Mouse (Mus musculus): ENCODE measurements around the gene Cd2.
A peak's percentile ranks its signal among the peaks of the same experiment; 100 is the strongest.

The Cd2 gene

DNA sequence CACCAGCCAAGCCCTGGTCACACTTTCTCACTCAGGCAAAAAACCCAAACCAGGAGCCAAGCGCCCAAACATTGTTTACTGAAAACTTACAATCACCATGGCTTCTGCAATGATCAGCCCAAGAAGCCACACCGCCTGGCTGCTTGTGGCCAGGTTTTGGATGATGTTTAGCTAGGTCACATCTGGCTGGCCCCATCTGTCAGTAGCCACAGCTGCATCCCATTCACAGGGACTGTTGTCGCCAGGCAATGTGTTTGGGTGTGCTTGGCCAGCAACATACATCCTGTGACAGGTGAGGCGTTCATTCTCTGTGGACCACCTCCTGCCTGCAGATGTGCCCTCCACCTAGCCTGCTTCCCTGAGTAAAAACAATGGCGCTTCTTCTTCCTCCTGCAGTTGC is 4.9 kb upstream of the Cd2 start:
- DNase-seq: no peak

DNA sequence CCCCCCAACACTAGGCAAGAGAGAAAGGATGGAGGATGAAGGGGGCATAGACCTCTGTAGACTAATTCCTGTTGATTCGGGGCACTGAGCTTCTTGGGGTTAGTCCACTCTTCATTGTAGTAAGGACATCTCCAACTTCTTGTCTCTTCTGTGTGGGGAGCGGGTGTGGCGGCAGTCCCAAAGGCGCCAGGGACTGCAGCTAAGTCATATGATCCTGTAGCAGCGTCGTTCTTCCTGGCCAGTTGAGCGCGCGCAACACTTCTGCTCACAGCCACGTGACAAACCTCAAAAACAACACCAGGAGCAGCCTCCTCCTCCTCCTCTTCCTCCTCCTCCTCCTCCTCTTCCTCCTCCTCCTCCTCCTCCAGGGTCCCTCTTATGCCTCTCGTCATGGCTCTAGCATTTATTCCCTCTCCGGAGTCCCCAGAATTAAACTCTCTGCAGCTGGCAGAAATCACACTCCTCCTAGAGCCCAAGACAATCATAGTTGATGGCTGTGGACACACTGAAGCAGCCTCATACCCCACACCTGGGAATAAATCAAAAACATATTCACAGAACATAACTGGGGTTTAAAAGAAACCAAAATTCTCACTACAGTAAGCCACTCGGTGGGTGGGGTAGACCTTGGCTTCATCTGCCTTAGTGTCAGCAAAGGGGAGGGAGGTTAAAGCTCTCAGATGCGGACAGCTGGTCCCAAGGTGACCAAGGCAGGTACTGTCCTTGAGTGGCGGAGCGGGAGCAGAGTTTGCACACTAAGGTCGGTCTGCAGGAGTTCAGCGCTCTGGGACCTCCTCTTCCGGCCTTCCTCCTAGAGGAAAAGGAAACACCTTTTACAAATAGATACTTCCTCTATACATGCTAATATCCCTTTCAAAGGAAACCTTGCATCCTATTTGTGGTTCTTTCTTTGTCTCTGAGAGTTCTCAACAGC is 3.1 kb upstream of the Cd2 start:
- no peak for DNase-seq

DNA sequence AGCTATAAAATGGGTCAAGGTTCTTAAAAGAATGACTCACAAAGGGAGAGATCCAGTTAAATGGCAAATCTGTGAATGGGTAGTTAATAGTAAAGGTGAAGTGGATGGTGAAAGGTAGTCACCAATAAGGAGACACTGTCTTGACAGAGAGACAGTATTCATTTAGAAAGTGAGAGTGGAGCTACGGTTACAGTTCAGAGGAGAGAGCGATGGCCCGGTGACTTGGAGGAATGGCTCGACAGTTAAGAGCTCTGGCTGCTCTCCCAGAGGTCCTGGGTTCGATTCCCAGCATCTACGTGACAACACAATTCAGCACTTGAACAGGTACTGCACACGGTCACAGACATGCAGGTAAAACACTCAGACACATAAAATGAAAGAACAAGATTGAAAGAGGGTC is 2.3 kb upstream of the Cd2 start:
- DNase-seq: no peak

DNA sequence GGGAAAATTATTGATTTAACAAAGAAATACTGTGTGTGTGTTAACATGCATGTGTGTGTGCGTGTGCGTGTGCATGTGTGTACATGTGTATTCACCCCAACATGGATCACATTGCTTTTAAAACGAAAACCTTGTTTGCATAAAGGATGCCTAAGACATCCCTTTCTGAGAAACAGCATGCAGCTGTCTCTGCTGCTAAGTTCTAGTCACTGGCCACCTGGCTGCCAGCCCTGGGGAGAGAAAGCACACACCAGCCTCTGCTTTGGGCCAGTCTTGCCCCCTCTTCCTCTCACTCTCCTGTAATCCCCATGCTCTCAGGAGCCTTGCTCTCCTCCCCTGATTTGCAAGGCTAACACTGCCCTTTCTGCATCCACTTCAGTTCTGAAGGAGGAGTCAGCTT is 1.7 kb upstream of the Cd2 start:
- no peak for DNase-seq

DNA sequence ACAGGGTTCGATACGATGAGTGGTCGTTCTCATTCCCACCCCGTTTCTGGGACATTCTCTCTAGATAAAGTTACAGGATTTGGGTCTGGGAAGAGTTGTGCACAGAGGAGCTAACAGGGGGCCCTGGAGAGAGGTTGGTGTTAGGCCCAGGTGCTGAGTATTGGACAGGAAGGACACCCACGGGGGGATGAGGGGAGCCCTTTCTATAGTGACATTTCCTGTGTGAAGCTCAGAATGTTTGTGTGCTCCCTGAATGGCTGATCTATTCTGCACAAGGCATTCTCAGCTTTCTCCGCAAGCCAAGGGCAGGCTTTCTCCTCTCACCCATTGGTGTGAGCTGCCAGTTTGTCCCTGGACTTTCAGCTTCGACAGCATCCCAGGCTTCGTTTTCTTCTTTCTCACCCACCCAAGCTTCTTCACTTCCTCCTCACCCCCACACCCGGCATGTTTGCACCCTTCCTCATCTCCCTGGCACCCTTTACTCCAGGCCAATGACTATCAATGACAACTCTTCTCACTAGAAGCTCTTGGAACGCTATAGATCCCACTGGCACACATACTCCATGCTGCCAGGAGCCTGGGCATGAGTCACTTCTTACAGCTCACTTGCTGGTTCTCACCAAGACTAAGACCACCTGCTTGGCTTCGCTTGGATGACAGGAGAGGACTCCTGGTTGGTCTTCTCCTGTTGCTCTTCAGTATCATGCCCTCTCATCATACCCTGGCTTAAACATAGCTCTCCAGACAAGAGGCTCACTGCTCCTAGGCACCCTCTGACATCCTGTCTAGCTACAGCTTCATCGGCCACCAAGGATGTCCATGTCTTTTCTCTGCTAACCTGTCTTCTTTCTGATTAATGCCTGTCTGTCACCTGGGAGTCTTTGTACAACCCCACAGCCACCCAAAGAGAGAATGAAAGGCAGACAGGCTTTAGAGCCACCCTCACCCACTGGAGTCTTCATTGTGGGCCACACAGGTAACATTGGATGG is 1.1 kb downstream of the Cd2 start:
- DNase-seq: no peak

DNA sequence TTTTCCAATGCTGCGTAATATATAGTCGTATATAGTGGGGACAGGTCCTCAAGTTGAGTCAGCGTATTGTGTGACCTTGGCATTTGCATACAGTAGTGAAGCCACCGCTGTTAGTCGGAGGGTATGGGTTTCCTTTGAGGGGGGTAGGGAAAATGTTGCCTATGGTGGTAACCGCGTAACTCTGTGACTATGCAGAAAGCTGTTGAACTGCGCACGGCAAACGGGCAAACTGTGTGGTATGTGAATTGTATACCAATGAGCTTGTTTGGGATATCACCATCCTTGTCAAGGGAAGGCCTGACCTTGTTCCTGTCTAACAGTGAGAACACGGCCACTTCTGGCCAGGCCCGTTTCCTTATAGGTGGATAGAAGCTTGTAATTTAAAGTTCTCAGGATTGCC is 1.9 kb downstream of the Cd2 start:
- no peak for DNase-seq

DNA sequence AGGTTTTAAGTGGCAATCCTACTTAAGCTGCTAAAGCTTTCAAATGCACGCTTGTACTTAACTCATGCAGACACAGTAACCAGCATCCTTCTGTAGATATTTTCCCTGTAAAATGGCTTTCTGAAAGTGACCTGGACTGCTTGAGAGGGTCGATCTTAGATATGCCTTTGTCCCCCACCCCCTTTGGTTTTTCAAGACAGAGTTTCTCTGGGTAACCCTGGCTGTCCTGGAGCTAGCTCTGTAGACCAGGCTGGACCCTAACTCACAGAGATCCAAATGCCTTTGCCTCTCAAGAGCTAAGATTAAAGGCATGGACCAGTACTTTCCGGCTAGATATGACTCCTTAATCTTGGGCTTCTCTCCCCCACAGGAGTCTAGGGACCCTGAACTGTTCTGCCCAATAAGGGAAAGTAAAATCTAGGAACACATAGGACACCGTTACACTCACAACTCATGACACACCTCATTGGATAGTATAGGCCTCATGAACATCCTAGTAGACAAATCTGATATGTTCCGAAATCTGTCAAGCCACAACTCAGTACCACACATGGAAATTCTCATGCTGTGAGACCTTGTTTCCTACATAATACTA is 2.6 kb downstream of the Cd2 start:
- no peak for DNase-seq

DNA sequence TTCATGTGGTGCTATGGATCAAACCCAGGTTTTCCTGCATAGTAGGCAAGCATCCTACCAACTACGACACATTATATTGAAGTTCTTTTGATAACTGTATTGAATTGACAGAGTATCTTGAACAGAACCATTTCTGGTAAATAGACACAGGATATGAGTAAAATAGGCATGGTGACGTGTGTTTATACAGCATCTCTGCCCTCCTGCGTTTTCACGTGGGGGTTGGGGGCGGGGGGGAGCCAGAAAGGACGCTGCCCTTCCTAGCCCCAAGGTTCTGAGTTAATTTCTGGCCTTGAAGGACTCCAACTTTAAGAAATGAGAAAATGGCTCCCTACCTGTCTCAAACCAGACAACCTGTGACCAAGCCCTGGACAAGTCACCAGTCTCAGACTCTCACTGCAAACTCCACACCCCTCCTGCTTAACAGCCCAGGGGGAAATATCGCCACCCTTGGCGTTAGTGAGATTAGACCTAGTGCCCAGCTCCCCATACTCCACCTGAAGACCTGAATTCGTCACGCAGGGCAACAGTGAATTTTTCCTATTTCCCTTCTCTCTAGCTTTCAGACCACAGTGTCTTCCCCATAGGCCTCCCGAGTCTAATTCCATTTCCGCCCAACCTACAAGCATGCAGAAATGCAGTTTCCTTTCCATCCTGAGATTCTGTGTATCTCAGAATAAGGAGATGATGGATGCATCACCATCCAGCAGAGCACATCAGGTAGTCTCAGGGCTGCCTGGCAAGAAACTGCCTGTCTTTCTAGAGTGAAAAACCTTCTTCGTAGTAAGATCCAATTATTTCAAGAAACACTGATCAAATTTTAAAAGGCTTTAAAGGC is 3.7 kb downstream of the Cd2 start:
- no peak for DNase-seq

DNA sequence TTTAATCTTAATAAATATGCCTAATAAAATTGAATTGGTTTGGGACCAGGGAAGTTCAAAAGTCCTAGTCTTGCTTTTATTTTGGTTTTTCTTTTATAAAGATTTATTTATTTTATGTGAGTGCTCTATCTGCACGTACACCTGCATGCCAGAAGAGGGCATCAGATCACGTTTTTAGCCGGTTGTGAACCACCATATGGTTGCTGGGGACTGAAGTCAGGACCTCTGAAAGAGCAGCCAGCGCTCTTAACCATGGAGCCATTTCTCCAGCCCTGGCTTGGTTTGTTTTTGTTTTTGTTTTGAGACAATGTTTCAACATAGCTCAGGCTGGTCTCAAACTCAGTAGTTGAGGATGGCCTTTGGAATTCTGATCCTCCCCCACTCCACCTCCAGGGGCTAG is 4.3 kb downstream of the Cd2 start:
- no peak for DNase-seq

DNA sequence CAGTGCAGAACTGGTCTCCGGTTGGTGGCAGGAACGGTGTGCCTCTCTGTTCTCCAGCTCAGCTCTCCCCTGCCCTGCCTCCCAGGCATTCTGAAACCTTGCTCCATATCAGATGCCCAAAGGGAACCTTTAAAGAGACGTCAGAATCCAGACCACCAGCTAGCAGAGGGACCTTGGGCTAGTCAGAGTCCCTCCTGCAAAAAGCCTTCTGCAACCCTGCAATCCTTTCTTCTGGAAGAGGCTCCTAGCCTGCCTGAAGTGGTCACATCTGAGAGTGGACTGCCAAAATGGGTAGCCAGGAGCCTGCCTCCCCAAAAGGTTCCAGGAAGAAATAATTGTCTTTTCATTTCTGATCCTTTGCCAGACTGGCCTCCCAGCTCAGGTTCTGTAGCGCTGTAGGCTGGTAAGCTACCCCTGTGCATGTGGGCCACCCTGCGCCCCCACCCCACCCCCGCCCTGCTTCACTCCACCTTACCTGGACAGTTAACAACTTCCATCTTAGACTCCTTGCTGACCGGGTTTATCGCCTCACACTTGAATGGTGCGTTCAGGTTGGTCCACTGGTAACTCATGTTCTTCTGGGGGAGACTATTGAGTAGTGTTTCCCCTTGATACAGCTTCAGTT is 5.1 kb downstream of the Cd2 start:
- DNase-seq: no peak

DNA sequence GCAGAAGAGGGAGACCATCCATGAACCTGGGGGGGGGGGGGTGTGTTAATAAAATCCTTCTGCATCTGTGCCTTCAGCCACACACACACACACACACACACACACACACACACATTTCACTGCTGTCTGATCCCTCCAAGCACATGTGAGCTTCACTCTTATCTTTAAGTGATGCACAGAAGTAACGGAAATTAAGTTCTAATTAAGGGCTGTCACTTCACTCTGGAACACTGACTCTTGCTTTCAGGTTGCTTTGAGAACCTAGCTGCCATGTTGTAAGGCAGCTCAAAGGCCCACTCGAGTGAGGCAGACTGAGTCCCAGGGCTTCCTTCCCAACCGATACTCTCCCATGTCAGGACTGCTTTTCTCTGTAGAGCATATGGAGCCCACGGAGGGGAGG is 5.9 kb downstream of the Cd2 start:
- DNase-seq: no peak

DNA sequence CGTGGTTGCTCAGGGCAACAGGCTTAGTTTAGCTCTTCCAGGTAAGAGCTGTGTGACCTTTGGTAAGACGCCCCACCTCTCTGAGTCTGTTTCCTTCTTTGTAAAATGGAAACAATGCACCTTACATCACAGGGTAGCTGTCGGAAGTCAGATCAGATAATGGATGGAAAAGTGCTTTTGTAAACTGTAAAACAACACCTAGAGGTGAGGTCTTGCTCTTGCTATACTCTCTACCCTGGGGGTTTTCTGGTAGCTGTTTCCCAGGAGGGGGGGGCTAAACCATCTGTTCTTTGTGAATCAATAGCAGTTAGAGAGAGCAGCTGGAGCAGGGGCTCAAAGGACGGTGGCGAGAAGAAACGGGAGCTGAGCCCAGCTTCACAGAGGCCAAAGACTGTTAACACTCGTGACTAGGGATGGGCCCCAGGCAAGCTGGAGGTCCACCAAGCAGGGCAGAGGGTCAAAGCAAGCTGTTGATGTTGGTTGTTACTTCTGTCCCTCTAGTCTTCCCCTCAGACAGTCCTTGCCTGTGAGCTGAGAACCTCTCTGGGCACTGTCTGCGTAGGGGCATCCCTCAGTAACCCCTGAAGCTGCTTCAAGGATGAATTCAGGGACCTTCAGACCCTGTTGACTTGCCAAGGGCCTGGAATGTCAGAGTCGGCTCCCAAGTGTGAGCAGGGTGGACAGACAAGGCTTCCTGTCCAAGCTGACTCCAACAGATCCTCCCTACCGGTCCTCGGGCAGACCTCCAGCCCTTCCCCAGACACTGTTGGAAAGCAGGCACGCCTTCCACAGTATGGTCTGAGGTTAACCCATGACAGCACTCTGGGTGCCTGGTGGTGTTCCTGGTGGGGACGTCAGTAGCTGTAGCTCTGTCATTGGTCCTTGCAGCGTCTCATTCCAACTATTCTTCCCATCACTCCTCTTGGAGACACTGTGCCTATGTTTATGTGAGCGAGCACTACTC is 7.1 kb downstream of the Cd2 start:
- DNase-seq: no peak

DNA sequence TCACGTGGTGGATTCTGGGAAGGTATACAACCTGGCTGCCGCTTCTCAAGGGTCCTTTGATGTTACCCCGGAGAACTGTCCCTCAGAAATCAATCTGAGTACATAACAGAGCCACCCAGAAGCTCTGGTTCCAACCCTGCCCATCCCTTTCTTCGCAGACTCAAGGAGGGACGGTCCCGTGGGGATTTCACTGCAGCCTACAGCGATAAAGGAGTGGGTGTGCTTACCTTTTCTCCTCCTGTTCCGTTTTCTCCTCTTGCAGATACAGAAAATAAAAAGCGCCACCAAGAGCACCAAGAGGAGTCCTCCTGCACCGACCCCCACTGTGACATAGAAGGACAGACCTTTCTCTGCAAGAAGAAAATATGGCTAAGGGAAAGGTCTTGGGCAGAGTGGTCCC is 8.2 kb downstream of the Cd2 start:
- no peak for DNase-seq

DNA sequence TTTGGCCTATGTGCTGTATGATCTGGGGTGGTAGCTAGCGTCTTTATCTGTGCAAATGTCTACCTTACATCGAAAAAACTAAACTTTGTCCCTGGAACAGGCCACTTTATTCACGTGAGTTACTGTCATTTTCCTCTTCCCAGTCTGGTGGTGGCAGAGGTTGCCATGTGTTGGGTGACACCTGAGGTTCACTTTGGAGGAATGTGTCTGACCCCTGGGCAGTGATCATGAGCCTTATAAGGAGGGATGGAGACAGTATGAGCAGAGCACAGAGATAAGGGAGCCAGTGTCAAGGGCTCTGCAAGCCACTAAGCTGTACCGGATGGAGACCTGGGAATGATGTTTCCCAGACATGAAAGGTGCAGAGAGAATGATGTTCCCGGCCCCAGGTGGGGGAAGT is 9.3 kb downstream of the Cd2 start:
- no peak for DNase-seq

DNA sequence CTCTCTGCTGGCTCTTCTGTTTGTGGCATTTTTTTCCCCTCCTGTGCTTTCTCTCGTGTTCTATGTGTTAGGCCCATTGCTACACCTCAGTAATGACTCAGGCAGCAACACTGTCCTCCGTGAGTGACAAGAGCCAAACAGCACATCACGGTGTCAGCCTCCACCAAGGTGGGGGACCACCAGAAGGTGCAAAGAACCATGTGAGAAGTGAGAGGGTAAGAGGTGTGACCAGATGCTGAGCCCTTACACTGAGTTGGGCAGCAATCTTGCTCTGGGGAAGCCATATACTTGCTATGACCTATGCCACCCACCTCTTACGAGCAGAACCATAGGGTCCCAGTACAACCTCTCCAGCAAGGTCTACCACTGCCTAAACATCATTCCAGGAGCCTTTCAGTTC is 9.9 kb downstream of the Cd2 start:
- DNase-seq: no peak

DNA sequence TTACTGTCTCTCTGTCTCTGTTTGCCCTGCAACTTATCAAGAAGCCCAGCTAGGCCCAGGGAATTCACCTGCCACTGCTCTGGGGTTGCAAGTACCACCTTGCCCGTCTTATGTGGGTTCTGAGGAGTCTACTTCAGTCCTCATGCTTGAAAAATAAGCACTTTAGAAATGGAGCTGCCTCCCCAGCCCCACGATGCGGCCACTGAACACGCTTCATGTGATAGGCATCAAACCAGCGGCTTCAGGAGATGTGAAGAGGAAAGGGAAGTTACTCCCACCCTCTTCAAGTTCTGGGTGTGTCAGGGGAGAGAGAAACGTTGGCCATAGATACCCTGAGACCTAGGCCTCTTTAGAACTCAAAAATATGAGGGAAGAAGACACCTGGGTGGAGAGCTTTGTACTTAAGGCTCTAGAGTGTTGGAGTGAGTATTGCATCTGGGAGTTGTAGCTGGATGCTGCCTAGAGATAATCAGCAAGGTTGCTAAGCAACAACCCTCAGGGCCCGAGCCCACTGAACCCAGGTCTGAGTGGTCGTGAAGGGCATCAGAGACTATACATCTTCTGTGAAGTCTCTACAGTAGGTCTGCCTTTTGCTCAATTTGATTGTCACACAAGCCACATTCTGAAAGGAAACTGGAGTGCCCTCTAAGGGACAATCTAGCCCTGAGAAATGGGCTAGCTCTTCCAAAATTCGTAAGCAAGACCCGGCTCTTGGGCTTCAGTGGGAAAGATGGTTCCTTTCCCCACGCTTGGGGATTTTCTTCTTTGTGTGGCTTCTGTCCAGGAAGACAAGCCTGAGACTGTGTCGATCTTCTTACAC is 11.0 kb downstream of the Cd2 start:
- no peak for DNase-seq

DNA sequence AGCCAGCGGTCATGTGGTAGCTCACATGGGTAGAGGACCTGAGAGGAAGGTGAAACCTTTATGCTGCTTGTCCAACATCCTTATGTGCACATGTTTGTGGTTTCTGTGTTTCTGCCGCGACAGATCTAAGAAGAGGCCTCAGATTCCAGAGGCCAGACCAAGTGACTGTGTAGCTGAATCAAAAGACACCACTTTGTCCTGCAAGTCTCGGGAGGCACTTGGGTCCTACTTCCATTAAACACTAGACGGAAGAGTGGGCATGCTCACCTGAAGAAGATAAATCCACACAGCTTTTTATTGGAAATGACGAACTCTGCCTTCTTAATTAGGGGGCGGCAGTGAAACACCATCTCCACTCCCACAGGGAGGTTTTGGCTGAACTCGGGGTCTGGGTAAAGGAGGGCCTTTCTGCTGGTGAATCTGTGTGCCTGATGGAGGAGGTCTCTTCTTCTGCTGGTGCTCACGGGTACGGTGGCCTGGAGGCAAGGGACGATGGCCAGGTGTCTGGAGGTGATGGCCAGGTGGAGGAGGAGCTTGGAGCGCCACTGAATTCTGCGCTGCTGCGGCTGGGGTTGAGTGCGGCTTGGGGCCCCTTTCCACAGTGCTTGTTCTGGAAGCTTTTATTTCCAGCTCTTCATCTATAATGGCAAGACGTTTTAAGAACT is 12.0 kb downstream of the Cd2 start:
- no peak for DNase-seq

DNA sequence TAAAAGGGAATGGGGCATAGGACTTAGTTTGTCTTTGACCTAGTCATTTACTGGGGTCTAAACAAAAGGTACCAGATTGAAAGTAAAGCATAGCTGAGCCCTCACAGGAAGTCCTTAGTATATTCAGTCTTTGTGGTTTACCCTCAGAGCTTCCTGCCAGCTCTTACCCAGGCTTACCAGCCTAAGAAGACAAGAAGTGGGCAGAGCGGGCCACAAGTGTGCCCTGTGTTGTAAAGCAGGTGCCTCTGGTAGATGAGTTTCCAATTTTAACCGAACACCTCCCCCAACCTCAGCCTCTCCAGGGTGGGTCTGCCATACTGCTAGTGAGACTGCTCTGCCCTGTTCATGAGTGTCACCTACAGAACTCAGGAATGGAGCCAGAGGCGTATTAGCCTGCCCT is 12.9 kb downstream of the Cd2 start:
- peak in 1 of 2 experiments; percentile 63 for DNase-seq
